Mouse (Mus musculus): ENCODE measurements around the gene Hoxa1.
A peak's percentile ranks its signal among the peaks of the same experiment; 100 is the strongest.

The Hoxa1 gene

GRCm38 (mm10) chr6:52158276-52159051 lies at the start of gene Hoxa1:
Gene Hoxa1, minus strand, starts transcription at chr6:52158317.
- DNase-seq, result no peak

- no peak for DNase-seq
These were observed 49.5 kb upstream of the Hoxa1 start for GRCm38 (mm10) chr6:52207684-52207976.

GRCm38 (mm10) chr6:52206882-52207683 lies 49.0 kb upstream of the Hoxa1 start:
- no peak for DNase-seq

GRCm38 (mm10) chr6:52205638-52206621 lies 47.8 kb upstream of the Hoxa1 start:
- no peak for DNase-seq

- DNase-seq, result no peak
These were observed 47.1 kb upstream of the Hoxa1 start for GRCm38 (mm10) chr6:52205221-52205620.

- no peak for DNase-seq
These were observed 46.1 kb upstream of the Hoxa1 start, which contains the start of gene Hoxa5 for GRCm38 (mm10) chr6:52204050-52204752. Gene Hoxa5, minus strand, starts transcription at chr6:52204587.

- no peak for DNase-seq
These were observed 45.4 kb upstream of the Hoxa1 start for GRCm38 (mm10) chr6:52203371-52204049.

- DNase-seq, result no peak
These were observed 44.9 kb upstream of the Hoxa1 start for GRCm38 (mm10) chr6:52203121-52203370.

GRCm38 (mm10) chr6:52202362-52203120 lies 44.4 kb upstream of the Hoxa1 start:
- no peak for DNase-seq

GRCm38 (mm10) chr6:52201269-52201668 lies 43.2 kb upstream of the Hoxa1 start:
- no peak for DNase-seq

GRCm38 (mm10) chr6:52200751-52201250 lies 42.7 kb upstream of the Hoxa1 start:
- DNase-seq, result no peak

GRCm38 (mm10) chr6:52200073-52200750 lies 42.1 kb upstream of the Hoxa1 start:
- no peak for DNase-seq

GRCm38 (mm10) chr6:52197271-52197670 lies 39.2 kb upstream of the Hoxa1 start:
- no peak for DNase-seq

- DNase-seq, result no peak
These were observed 38.7 kb upstream of the Hoxa1 start for GRCm38 (mm10) chr6:52196811-52197210.

- DNase-seq, result no peak
These were observed 36.6 kb upstream of the Hoxa1 start for GRCm38 (mm10) chr6:52194690-52195089.

GRCm38 (mm10) chr6:52191860-52192550 lies 33.9 kb upstream of the Hoxa1 start:
- peak in 1 of 2 experiments; percentile 55 for DNase-seq

GRCm38 (mm10) chr6:52190906-52191810 lies 33.0 kb upstream of the Hoxa1 start, which contains the start of gene Hoxa4:
Gene Hoxa4, minus strand, starts transcription at chr6:52191753.
- DNase-seq, result no peak

GRCm38 (mm10) chr6:52190410-52190809 lies 32.3 kb upstream of the Hoxa1 start:
- DNase-seq, result no peak

- no peak for DNase-seq
These were observed 31.8 kb upstream of the Hoxa1 start for GRCm38 (mm10) chr6:52189909-52190308.

Data from cerebellum, postnatal 25 days (tissue).